Mouse (Mus musculus) E14TG2a.4 (cell line): ENCODE results near the gene Trim71.

Source experiments
- H3K27me3 ChIP-seq: 2 replicates; pipeline ENCODE4 v1.6.1; 2014; ENCODE audit warnings: low read length, control low read depth; ENCODE audit not compliant: insufficient read depth
- H3K36me3 ChIP-seq: 2 replicates; pipeline ENCODE4 v1.6.1; 2014; ENCODE audit warnings: low read length, control low read depth; ENCODE audit not compliant: insufficient read depth
- H3K4me1 ChIP-seq: replicated peaks from 2 replicates; pipeline ENCODE4 v1.6.1; 2014; ENCODE audit warnings: low read depth, low read length, control low read depth
- H3K4me3 ChIP-seq: replicated peaks from 2 replicates; pipeline ENCODE4 v1.5.1; 2014; ENCODE audit warnings: mild to moderate bottlenecking, low read length
- H3K9me3 ChIP-seq: 2 replicates; pipeline ENCODE4 v1.6.1; 2014; ENCODE audit warnings: low read length, control low read depth
- CTCF ChIP-seq: conservative IDR thresholded peaks from 2 replicates; pipeline ENCODE4 v1.5.1; 2014; ENCODE audit warnings: low read length
- NANOG ChIP-seq: IDR thresholded peaks from 2 replicates; pipeline ENCODE4 v1.6.1; 2014; ENCODE audit warnings: borderline replicate concordance, low read length, mixed read lengths
- POU5F1 ChIP-seq: IDR thresholded peaks from 2 replicates; pipeline ENCODE4 v1.6.1; 2014; ENCODE audit warnings: low read length, borderline replicate concordance

Trim71 gene

GRCm38 (mm10) chr9:114563761-114564606 lies at the start of gene Trim71:
Gene Trim71, minus strand, starts transcription at chr9:114564369.
- H3K27me3 ChIP-seq: no peaks in the 10 kb centered on the region
- peaks cover 59% of the 10 kb centered on the region for H3K4me1 ChIP-seq
- peak within 1 kb of the TSS; percentile 92 for H3K4me3 ChIP-seq
- H3K9me3 ChIP-seq: no peaks in the 10 kb centered on the region
- H3K36me3 ChIP-seq: peaks cover 31% of the 10 kb centered on the region
- TF ChIP-seq POU5F1 (no peak), NANOG (no peak), CTCF (no peak)

GRCm38 (mm10) chr9:114613026-114613425 lies 48.9 kb upstream of the Trim71 start:
- H3K27me3 ChIP-seq: no peaks in the 10 kb centered on the region
- TF ChIP-seq POU5F1 (no peak), NANOG (no peak), CTCF (no peak)
- peak overlapping the region; percentile 66 for H3K4me3 ChIP-seq
- no peaks in the 10 kb centered on the region for H3K9me3 ChIP-seq
- peaks cover 77% of the 10 kb centered on the region for H3K4me1 ChIP-seq
- peaks cover 90% of the 10 kb centered on the region for H3K36me3 ChIP-seq

DNA sequence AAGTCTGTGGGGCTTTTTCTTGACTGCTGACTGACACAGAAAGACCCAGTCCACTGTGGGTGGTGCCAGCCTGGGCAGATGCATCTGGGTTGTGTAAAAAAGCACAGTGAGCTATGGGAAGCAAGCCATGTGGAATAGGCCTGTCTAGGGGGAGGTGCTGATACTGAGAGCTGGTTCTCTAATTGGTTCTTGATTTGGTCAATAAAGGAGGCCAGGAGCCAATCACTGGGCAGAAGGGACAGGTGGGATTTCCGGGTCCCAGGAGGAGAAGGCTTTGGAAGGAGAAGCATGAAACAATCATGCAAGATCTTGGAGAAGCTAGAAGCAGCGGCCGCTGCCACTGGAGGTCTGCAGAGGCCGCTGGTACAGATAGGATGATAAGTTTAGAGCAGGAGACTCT lies 48.4 kb upstream of the Trim71 start:
- peaks cover 90% of the 10 kb centered on the region for H3K36me3 ChIP-seq

DNA sequence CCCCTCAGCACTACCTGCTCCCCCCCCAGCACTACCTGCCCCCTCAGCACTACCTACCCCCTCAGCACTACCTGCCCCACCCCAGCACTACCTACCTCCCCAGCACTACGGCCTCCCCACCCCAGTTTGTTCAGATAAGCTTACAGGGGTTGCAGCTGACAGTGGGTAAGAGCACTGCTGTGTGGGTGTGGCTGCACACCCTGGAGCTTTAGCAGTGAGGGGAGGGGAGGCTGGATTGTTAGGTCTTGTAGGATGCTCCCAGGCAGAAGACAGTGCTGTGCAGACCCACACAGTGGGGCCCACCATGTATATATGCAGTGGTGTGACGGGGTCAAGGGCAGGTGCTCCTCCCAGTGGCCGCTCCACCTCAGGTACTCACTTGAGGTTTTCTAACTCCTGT lies 46.1 kb upstream of the Trim71 start:
- H3K27me3 ChIP-seq: no peaks in the 10 kb centered on the region
- no peak overlapping the region for H3K4me3 ChIP-seq
- H3K36me3 ChIP-seq: peaks cover 97% of the 10 kb centered on the region
- peaks cover 66% of the 10 kb centered on the region for H3K4me1 ChIP-seq
- no peak for TF ChIP-seq NANOG
- TF ChIP-seq CTCF: no peak
- TF ChIP-seq POU5F1: no peak
- no peaks in the 10 kb centered on the region for H3K9me3 ChIP-seq

More for the DNA sequence above, 48.4 kb upstream of the Trim71 start:
- TF ChIP-seq NANOG (no peak), CTCF (no peak), POU5F1 (no peak)
- peak overlapping the region; percentile 66 for H3K4me3 ChIP-seq
- H3K4me1 ChIP-seq: peaks cover 73% of the 10 kb centered on the region
- no peaks in the 10 kb centered on the region for H3K27me3 ChIP-seq
- no peaks in the 10 kb centered on the region for H3K9me3 ChIP-seq

GRCm38 (mm10) chr9:114603876-114604540 lies 39.8 kb upstream of the Trim71 start:
- no peaks in the 10 kb centered on the region for H3K9me3 ChIP-seq
- TF ChIP-seq POU5F1 (no peak), CTCF (no peak), NANOG (no peak)
- peaks cover 33% of the 10 kb centered on the region for H3K4me1 ChIP-seq
- no peak overlapping the region for H3K4me3 ChIP-seq
- H3K36me3 ChIP-seq: peaks cover 96% of the 10 kb centered on the region
- no peaks in the 10 kb centered on the region for H3K27me3 ChIP-seq

- Histone ChIP-seq H3K4me1 (peaks cover 41% of the 10 kb centered on the region), H3K9me3 (no peaks in the 10 kb centered on the region), H3K4me3 (no peak overlapping the region), H3K27me3 (no peaks in the 10 kb centered on the region), H3K36me3 (peaks cover 96% of the 10 kb centered on the region)
- no peak for TF ChIP-seq NANOG
- TF ChIP-seq CTCF: no peak
- no peak for TF ChIP-seq POU5F1
Observed at GRCm38 (mm10) chr9:114601096-114601495, 36.9 kb upstream of the Trim71 start.

DNA sequence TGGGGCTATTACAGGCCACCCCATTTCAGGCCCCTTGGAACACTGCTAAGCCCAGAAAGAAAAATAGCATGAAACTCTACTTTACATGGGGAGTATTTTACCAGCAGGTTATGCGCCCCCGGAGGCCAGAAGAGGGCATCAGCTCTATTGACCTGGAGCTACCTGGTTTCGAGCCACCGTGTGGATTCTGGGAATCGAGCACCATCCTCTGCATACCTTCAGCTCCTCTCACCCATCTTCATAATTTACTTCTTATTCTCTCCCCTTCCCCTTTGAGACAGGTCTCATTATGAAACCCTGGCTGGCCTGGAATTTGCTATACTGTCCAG lies 20.8 kb upstream of the Trim71 start:
- H3K9me3 ChIP-seq: no peaks in the 10 kb centered on the region
- no peaks in the 10 kb centered on the region for H3K27me3 ChIP-seq
- H3K36me3 ChIP-seq: peaks cover 45% of the 10 kb centered on the region
- TF ChIP-seq CTCF (peak; percentile 27), NANOG (no peak), POU5F1 (no peak)
- H3K4me1 ChIP-seq: peaks cover 80% of the 10 kb centered on the region
- H3K4me3 ChIP-seq: peak overlapping the region; percentile 77

DNA sequence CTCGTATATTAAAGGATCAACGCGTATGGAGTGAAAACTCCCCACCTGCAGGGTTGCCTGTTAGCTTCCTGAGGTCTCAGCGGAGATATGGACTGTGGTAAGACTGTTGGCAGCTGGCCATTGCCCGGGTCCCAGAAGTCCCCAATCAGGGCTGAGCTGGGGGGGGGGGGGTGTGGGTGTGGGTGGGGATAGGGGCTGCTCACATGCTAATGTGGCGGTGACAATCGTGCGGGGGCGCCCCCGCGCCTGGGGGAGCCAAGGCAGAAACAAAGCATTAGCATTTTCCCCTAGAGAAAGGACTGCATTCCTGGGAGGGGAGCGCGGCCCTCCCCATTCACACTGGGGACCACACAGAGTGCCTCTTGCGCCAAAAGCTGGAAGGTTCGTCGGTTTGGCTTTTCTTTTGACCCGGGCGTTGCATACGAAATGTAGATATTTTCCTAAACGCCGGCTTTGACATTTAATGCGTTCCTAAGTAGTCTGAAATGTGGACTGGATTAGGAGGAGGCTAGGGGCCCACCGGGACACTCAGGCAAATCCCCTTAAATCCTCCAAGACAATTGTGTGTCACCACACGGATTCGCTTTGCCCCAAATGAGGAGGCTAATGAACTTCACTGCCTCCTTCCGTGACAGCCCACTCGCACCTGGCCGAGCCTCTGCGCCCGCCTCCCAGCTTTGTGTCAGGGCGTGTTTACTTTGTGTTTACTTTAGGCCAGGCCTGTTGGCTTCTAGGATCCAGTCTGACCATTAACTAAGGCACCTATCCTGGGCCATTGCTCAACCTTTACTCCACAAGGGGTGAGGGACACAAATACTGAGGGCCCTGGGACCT lies 20.2 kb upstream of the Trim71 start:
- Histone ChIP-seq H3K4me3 (peak overlapping the region; percentile 77), H3K27me3 (no peaks in the 10 kb centered on the region), H3K9me3 (no peaks in the 10 kb centered on the region), H3K36me3 (peaks cover 40% of the 10 kb centered on the region), H3K4me1 (peaks cover 82% of the 10 kb centered on the region)
- TF ChIP-seq CTCF (no peak), POU5F1 (no peak; the same call in 1 of the 2 replicates), NANOG (peak; percentile 95)
